Mouse (Mus musculus): ENCODE measurements at regions not wholly inside any gene's neighbourhood (a gene's known extent, or its start where the extent isn't known, plus 50 kb on each side); places are given as distances from the start of the nearest gene placed in this dataset.

- Histone ChIP-seq H3K4me2 (replicated peaks) (no peak overlapping the region), H3K9ac (no peak overlapping the region), H3K9me3 (no peaks in the 10 kb centered on the region), H3K27me3 (replicated peaks) (no peaks in the 10 kb centered on the region), H3K27ac (no peak overlapping the region), H3K36me3 (no peaks in the 10 kb centered on the region), H3K4me1 (replicated peaks) (no peaks in the 10 kb centered on the region), H3K4me3 (replicated peaks) (no peak overlapping the region)
- peak; percentile 65 for ATAC-seq
- WGBS, result 63% methylated on average over 3 of the region's 3 CpGs
These were observed 97.0 kb upstream of the Mamld1 start for GRCm38 (mm10) chrX:70953022-70953421.
